Mouse (Mus musculus) embryo, embryonic 9.5 days (tissue): ENCODE results near the gene Isyna1.

Source experiments
- DNase-seq: peaks from one replicate; pipeline ENCODE4 v3.0.0-alpha.2; 2017; ENCODE audit errors: extremely low spot score

Isyna1 gene

GRCm38 (mm10) chr8:70604558-70604957, 10.4 kb downstream of the Isyna1 start:
- no peak for DNase-seq

GRCm38 (mm10) chr8:70605871-70606779, 12.0 kb downstream of the Isyna1 start:
- no peak for DNase-seq

- DNase-seq = no peak
Measured at GRCm38 (mm10) chr8:70606780-70607602, 12.8 kb downstream of the Isyna1 start.

GRCm38 (mm10) chr8:70607603-70607897, 13.4 kb downstream of the Isyna1 start:
- DNase-seq = no peak

GRCm38 (mm10) chr8:70607898-70608748, 13.9 kb downstream of the Isyna1 start:
- peak; percentile 63 for DNase-seq

GRCm38 (mm10) chr8:70608749-70609367, 14.7 kb downstream of the Isyna1 start, which contains the start of gene Ssbp4:
Gene Ssbp4, minus strand, starts transcription at chr8:70608872.
- no peak for DNase-seq

- peak; percentile 87 for DNase-seq
Measured at GRCm38 (mm10) chr8:70609368-70609848, 15.2 kb downstream of the Isyna1 start.

GRCm38 (mm10) chr8:70609849-70610795, 15.9 kb downstream of the Isyna1 start:
- DNase-seq = peak; percentile 85

GRCm38 (mm10) chr8:70610796-70611771, 16.9 kb downstream of the Isyna1 start:
- DNase-seq = peak; percentile 88

- peak; percentile 87 for DNase-seq
Measured at GRCm38 (mm10) chr8:70611849-70612248, 17.7 kb downstream of the Isyna1 start.

- no peak for DNase-seq
Measured at GRCm38 (mm10) chr8:70613763-70614162, 19.6 kb downstream of the Isyna1 start.

- no peak for DNase-seq
Measured at GRCm38 (mm10) chr8:70614469-70614868, 20.3 kb downstream of the Isyna1 start.

GRCm38 (mm10) chr8:70615281-70615680, 21.1 kb downstream of the Isyna1 start:
- no peak for DNase-seq

GRCm38 (mm10) chr8:70615894-70616293, 21.7 kb downstream of the Isyna1 start, which contains the start of gene Lrrc25:
Gene Lrrc25, plus strand, starts transcription at chr8:70616155.
- no peak for DNase-seq

- no peak for DNase-seq
Measured at GRCm38 (mm10) chr8:70616645-70617044, 22.5 kb downstream of the Isyna1 start.

GRCm38 (mm10) chr8:70617985-70618384, 23.8 kb downstream of the Isyna1 start:
- no peak for DNase-seq

- peak; percentile 51 for DNase-seq
Measured at GRCm38 (mm10) chr8:70618888-70619334, 24.7 kb downstream of the Isyna1 start.

GRCm38 (mm10) chr8:70622220-70622619, 28.0 kb downstream of the Isyna1 start:
- no peak for DNase-seq

- peak; percentile 60 for DNase-seq
Measured at GRCm38 (mm10) chr8:70625104-70625503, 30.9 kb downstream of the Isyna1 start.
